Mouse (Mus musculus) limb, embryonic 11.5 days (tissue): ENCODE measurements around the gene Dpyd. TPM values are rescaled to one million over a fixed set of nuclear protein-coding genes. Genes with fewer than 3 reads are reported as not detected.

Source experiments
- ATAC-seq: fragments of 200-750 bp; cut with Nextera tagmentation; 2 replicates; pipeline ENCODE4 v1.8.0; 2017; ENCODE audit warnings: low read depth; ENCODE audit not compliant: insufficient number of reproducible peaks, low FRiP score, low TSS enrichment
- DNase-seq: peaks from one replicate; pipeline ENCODE4 v3.0.0-alpha.2; 2015; ENCODE audit warnings: low spot score
- H3K27ac ChIP-seq: fragments of 300-500 bp; sonication (generic); replicated peaks from 2 replicates; pipeline ENCODE4 v1.5.1; 2014; ENCODE audit warnings: low read depth, mild to moderate bottlenecking, low read length
- H3K27me3 ChIP-seq: fragments of 300-500 bp; sonication (generic); 2 replicates; pipeline ENCODE4 v1.6.1; 2014; ENCODE audit warnings: mild to moderate bottlenecking, low read length, mixed read lengths; ENCODE audit not compliant: control insufficient read depth, insufficient read depth
- H3K36me3 ChIP-seq: fragments of 300-500 bp; sonication (generic); 2 replicates; pipeline ENCODE4 v1.6.1; 2014; ENCODE audit warnings: mild to moderate bottlenecking, low read length, moderate library complexity, mixed read lengths; ENCODE audit not compliant: control insufficient read depth, insufficient read depth
- H3K4me1 ChIP-seq: fragments of 300-500 bp; sonication (generic); 2 replicates; pipeline ENCODE4 v1.6.1; 2014; ENCODE audit warnings: low read length, mixed read lengths; ENCODE audit not compliant: control insufficient read depth, insufficient read depth
- H3K4me2 ChIP-seq: fragments of 300-500 bp; sonication (generic); 2 replicates; pipeline ENCODE4 v1.6.1; 2014; ENCODE audit warnings: low read depth, mild to moderate bottlenecking, moderate library complexity; ENCODE audit not compliant: severe bottlenecking
- H3K4me3 ChIP-seq: fragments of 300-500 bp; sonication (generic); 2 replicates; pipeline ENCODE4 v1.5.1; 2014; ENCODE audit warnings: low read depth, low read length
- H3K9ac ChIP-seq: fragments of 300-500 bp; sonication (generic); 2 replicates; pipeline ENCODE4 v1.6.1; 2014; ENCODE audit warnings: mild to moderate bottlenecking, low read length
- H3K9me3 ChIP-seq: fragments of 300-500 bp; sonication (generic); 2 replicates; pipeline ENCODE4 v1.6.1; 2016; ENCODE audit warnings: low read length; ENCODE audit not compliant: control insufficient read depth
- WGBS: fragments of 180-500 bp; shearing (Covaris S2); extraction: QIAGEN DNeasy Blood & Tissue Kit; methylation state at CpG from one replicate; pipeline ENCODE4 v1.1.7; 2014; 5-methylcytosine and 5-hydroxymethylcytosine counted together
- polyA plus RNA-seq: library from polyadenylated mRNA; unstranded; fragments of >200 nt; fragmentation: Nextera tagmentation; extraction: Ambion mirVana; gene quantifications from 2 replicates; pipeline ENCODE4 v1.2.1, GENCODE M21; 2014

Gene Dpyd
- polyA plus RNA-seq, 1 experiment from 2014 or later: 7.4 TPM

DNA sequence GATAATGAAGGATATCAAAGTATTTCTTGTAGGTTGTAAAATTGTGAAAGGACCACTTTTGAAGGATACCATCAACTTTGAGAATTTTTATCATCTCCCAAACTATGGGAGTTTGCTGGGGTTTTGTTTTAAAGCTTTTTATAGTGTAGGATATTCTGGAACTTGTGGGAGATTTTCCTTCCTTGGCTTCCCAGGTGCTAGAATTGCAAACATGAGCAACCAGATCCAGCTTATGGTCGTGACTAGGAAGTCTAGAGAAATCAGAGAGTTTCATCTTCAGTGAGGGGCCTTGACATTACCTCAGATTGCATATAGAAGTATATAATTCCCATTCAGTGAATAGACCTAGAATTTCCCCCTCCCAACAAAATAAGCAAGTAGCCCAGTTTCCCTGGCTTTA lies 819.2 kb downstream of the Dpyd start:
- H3K4me1 ChIP-seq: no peaks in the 10 kb centered on the region
- no peak overlapping the region for H3K9ac ChIP-seq
- ATAC-seq (no peak), DNase-seq (no peak)
- no peaks in the 10 kb centered on the region for H3K9me3 ChIP-seq
- WGBS: 74% methylated on average over 1 of the region's 1 CpGs
- H3K4me3 ChIP-seq: no peak overlapping the region
- no peak overlapping the region for H3K27ac ChIP-seq
- H3K4me2 ChIP-seq: no peak overlapping the region
- H3K27me3 ChIP-seq: no peaks in the 10 kb centered on the region
- no peaks in the 10 kb centered on the region for H3K36me3 ChIP-seq

DNA sequence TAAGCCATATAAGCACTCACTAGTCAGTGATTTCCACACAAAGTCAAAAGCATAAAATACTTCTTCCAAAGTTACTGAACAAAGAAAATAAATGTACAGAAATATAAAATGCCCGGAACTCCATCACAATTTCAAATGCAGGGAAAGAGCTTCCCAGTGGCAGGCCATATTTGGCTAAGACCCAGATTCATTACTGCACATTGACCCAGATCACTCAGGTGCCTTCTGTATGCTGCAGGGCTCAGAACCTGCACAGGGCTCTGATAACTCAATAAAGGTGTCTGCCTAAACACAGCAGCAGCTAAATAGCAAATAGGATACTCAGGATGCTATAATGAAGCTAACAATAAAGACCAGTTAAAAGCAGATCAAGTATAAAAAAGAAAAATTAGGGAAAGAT lies 820.5 kb downstream of the Dpyd start:
- no peaks in the 10 kb centered on the region for H3K4me1 ChIP-seq
- H3K9ac ChIP-seq: no peak overlapping the region
- no peaks in the 10 kb centered on the region for H3K36me3 ChIP-seq
- no peak overlapping the region for H3K27ac ChIP-seq
- H3K4me3 ChIP-seq: no peak overlapping the region
- ATAC-seq (no peak), DNase-seq (no peak)
- no peak overlapping the region for H3K4me2 ChIP-seq
- H3K9me3 ChIP-seq: no peaks in the 10 kb centered on the region
- H3K27me3 ChIP-seq: no peaks in the 10 kb centered on the region
- 97% methylated on average over 1 of the region's 1 CpGs for WGBS

DNA sequence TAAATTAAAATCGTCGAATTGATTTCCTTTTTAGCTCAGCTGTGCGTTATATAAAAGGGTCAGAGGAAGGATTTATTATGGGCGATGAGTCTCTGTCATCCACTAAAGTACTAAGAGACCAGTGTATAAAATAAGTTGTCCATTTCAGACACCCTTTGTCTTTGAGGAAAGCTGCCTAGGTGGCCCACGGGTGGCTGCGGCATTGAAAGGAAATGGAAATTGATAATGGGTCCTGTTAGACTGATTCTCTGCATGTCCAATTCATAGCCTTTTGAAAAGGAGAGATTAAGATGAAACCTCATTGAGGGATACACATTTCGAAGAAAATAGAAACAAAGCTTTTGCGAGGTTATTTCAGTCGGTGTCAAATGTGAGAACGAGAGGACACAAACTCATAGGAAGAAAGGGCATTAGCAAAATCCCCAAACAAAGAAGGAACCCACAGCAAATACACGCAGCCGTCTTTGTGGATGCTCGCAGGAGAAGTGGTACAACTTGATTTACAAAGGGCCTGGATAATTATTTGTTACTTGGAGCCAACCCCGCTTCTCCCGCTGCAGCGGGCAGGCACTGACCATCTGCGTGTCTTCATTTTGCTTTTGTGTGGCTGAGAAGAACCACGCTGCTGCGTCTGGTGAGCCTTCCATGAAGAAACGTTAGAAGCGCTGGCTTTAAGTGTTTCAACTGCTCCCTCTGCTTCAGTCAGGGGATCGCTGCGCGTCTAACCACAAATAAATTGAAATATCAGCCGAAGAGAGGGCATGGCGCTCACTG lies 825.6 kb downstream of the Dpyd start:
- Histone ChIP-seq H3K9me3 (no peaks in the 10 kb centered on the region), H3K4me2 (no peak overlapping the region), H3K4me3 (no peak overlapping the region), H3K27me3 (no peaks in the 10 kb centered on the region), H3K36me3 (no peaks in the 10 kb centered on the region), H3K9ac (no peak overlapping the region), H3K4me1 (no peaks in the 10 kb centered on the region), H3K27ac (no peak overlapping the region)
- DNase-seq (no peak), ATAC-seq (no peak)
- WGBS: 84% methylated on average over 26 of the region's 26 CpGs

DNA sequence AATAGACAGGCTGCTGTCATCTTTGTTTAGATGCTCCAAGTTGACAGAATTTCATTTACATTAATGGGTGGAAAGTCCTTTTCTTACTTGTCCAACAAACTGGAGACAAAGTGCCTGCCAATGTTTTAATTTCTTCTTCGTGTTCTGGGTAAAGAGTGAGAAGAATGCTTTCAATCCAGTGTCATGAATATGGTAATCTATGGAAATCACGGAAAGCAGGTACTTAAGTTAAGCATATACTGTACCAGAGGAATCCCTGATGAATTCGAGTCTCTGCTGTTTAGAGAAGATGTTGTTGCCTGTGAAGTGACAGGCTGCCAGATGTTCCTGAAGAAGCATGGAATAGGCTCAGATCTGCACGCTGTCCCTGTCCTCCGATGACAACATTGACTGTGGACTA lies 835.3 kb downstream of the Dpyd start:
- ATAC-seq (no peak), DNase-seq (no peak)
- 60% methylated on average over 5 of the region's 5 CpGs for WGBS
- no peak overlapping the region for H3K9ac ChIP-seq
- no peaks in the 10 kb centered on the region for H3K9me3 ChIP-seq
- no peak overlapping the region for H3K4me2 ChIP-seq
- H3K4me3 ChIP-seq: no peak overlapping the region
- H3K27me3 ChIP-seq: no peaks in the 10 kb centered on the region
- no peak overlapping the region for H3K27ac ChIP-seq
- H3K36me3 ChIP-seq: no peaks in the 10 kb centered on the region
- no peaks in the 10 kb centered on the region for H3K4me1 ChIP-seq

DNA sequence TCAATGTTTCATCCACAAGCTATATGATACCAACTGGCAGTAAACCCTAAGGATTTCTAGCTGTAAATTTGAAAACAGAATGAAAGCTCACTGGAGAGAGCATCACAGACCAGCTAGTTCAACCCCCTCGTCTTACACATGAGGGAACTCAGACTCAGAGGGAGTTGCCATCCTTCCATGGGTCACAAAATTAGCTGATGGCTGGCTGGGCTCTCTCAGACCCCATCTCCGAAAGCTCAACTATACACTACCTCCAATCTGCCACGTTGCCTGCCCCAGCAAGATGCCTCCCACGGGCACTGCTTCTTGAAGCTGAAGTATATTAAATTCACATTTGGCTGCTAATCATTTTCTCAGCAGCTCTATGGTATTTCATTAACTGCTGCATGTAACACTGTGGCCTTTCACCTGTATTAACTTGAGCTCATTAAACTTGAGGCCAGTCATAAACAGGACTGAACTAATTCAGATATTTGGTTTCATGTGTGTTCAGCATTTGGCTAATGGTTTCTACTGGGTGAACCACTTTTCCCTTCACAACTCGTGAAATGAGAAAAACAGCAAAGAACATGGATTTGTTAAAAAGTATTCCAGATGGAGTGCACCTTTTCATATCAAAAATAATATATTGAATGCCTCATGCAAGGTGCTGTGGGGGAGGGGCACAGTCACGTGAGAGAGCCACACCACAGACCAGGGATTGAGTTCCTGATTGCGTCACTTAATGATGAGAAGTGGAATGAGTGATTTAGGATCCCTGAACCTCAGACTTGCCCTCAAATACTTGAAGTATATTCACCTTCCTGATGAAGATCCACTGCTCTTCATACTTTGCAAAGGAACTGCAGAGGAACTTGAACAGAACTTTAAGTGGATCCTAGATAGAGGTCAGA lies 841.2 kb downstream of the Dpyd start:
- 38% methylated on average over 7 of the region's 7 CpGs for WGBS
- no peak overlapping the region for H3K4me3 ChIP-seq
- no peak overlapping the region for H3K9ac ChIP-seq
- no peaks in the 10 kb centered on the region for H3K9me3 ChIP-seq
- H3K27ac ChIP-seq: no peak overlapping the region
- no peaks in the 10 kb centered on the region for H3K4me1 ChIP-seq
- no peaks in the 10 kb centered on the region for H3K27me3 ChIP-seq
- no peaks in the 10 kb centered on the region for H3K36me3 ChIP-seq
- H3K4me2 ChIP-seq: no peak overlapping the region
- DNase-seq: peak; percentile 29
- peak; percentile 60; the same call in 1 of the 2 replicates for ATAC-seq

DNA sequence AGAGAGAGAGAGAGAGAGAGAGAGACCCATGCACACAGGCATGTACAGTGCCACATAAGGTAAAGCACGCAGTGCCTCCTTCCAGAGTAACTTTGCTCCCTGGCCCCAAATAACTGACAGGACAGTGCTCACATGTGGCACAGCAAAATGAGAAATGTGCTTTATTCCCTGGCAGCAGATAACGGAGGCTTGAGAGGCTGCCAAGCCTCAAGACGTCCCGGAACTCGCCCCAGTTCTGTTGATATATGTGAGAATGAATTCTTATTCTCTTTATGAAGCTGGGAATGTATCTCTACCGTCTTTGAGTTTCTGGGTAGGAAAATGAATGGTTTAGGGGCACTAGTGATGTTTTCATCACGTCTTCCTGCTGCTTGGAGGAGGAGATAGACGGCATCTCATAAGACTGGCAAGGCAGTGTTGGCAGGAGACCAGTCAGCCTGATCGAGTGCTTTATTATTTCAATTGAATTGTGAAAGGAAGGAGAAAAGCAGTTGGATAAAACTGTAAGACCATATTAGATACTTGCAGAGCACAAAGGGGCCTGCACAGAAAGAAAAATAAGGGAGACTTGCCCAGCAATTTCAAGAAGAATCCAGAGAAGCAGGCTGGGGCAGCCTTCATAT lies 857.3 kb downstream of the Dpyd start:
- no peak overlapping the region for H3K27ac ChIP-seq
- H3K9me3 ChIP-seq: no peaks in the 10 kb centered on the region
- ATAC-seq: no peak
- H3K27me3 ChIP-seq: no peaks in the 10 kb centered on the region
- no peaks in the 10 kb centered on the region for H3K36me3 ChIP-seq
- WGBS: 86% methylated on average over 9 of the region's 9 CpGs
- no peak overlapping the region for H3K9ac ChIP-seq
- no peaks in the 10 kb centered on the region for H3K4me1 ChIP-seq
- DNase-seq: no peak
- no peak overlapping the region for H3K4me3 ChIP-seq
- no peak overlapping the region for H3K4me2 ChIP-seq

DNA sequence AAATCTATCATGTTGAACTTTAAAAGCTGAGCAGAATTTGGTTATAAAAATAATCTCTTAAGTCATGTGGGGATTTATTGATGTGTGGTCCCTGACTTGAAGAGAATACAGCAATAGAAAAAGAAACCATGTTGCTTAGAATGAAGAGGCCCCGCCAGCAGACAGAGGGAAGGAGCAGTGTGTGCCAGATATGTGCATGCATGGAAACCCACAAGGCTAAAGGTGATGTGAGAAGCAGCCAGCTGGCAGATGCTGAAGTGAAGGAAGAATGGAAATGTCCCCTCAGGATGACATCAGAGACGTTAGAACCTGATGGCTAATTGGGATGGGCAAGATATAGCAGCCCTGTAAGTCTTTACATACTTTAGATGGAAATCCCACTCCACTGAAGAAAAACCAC lies 857.8 kb downstream of the Dpyd start:
- H3K4me3 ChIP-seq: no peak overlapping the region
- no peaks in the 10 kb centered on the region for H3K9me3 ChIP-seq
- no peak overlapping the region for H3K27ac ChIP-seq
- DNase-seq: no peak
- H3K9ac ChIP-seq: no peak overlapping the region
- H3K27me3 ChIP-seq: no peaks in the 10 kb centered on the region
- H3K36me3 ChIP-seq: no peaks in the 10 kb centered on the region
- H3K4me1 ChIP-seq: no peaks in the 10 kb centered on the region
- ATAC-seq: no peak
- H3K4me2 ChIP-seq: no peak overlapping the region
- 88% methylated on average over 2 of the region's 2 CpGs for WGBS

DNA sequence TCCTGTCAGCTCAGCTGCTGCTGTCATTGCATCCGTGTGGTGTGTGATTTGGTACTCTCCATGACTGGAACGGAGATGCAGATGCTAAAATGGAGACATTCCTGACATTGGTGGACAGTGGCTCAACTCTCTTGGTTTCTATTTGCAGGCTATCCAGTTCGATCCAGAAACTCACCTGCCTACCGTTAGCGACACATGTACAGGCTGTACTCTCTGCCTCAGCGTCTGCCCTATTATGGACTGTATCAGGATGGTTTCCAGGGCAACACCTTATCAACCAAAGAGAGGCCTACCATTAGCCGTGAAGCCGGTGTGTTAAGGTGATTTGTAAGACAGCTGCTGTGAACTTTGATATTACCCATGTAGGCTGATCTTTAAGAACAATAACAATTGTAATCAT lies 869.4 kb downstream of the Dpyd start:
- no peaks in the 10 kb centered on the region for H3K4me1 ChIP-seq
- no peak for ATAC-seq
- WGBS: 85% methylated on average over 8 of the region's 8 CpGs
- H3K27ac ChIP-seq: no peak overlapping the region
- no peak overlapping the region for H3K9ac ChIP-seq
- H3K36me3 ChIP-seq: no peaks in the 10 kb centered on the region
- no peak overlapping the region for H3K4me2 ChIP-seq
- no peak for DNase-seq
- H3K9me3 ChIP-seq: no peaks in the 10 kb centered on the region
- H3K4me3 ChIP-seq: no peak overlapping the region
- H3K27me3 ChIP-seq: no peaks in the 10 kb centered on the region
